Mouse (Mus musculus): Measurements from ENCODE around the gene Rsph6a. TPM values are rescaled to one million over a fixed set of nuclear protein-coding genes. Genes with fewer than 3 reads are reported as not detected.
"Not testable (repeated sequence)": the region's sequence is repeated elsewhere in the genome, so short reads cannot be mapped to it uniquely, and the experiment has no call there.

The Rsph6a gene
- polyA plus RNA-seq, 1 experiment: 0.07 TPM

- TF ChIP-seq CTCF (IDR thresholded peaks at IDR 0.05; ENCODE audit: borderline replicate concordance, extremely low read depth, insufficient read depth, insufficient read length) (peak; percentile 53; the same call in 1 of the 2 replicates), POLR2A (IDR thresholded peaks at IDR 0.05; ENCODE audit: borderline replicate concordance, extremely low read depth, insufficient read depth, insufficient read length, poor library complexity, severe bottlenecking) (no peak)
- no peak for DNase-seq (ENCODE audit: low read depth)
Measured at GRCm38 (mm10) chr7:19069500-19069899, 15.0 kb downstream of the Rsph6a start.

GRCm38 (mm10) chr7:19071024-19071423, 16.5 kb downstream of the Rsph6a start:
- not testable (repeated sequence) for DNase-seq (ENCODE audit: low read depth)

GRCm38 (mm10) chr7:19073504-19073903, 19.0 kb downstream of the Rsph6a start:
- DNase-seq (ENCODE audit: low read depth): no peak
- TF ChIP-seq CTCF (IDR thresholded peaks at IDR 0.05; ENCODE audit: borderline replicate concordance, extremely low read depth, insufficient read depth, insufficient read length) (peak; percentile 57), POLR2A (IDR thresholded peaks at IDR 0.05; ENCODE audit: borderline replicate concordance, extremely low read depth, insufficient read depth, insufficient read length, poor library complexity, severe bottlenecking) (no peak)

DNA sequence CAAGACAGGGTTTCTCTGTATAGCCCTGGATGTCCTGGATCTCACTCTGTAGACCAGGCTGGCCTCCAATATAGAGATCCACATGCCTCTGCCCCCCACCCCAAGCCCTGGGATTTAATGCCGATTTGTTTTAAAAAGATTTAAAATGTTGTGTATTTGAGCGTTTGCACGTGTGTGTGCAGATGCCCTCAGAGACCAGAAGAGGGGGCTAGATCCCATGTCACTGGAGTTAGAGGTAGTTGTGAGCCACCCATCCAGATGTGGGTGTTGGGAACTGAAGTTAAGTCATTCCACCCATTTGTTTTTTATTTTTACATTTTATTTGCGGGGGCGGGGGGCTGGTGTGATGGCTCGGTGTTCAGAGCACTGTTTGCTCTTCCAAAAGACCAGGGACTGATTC, 20.0 kb downstream of the Rsph6a start:
- no peak for TF ChIP-seq CTCF (IDR thresholded peaks at IDR 0.05; ENCODE audit: borderline replicate concordance, extremely low read depth, insufficient read depth, insufficient read length)
- no peak for TF ChIP-seq POLR2A (IDR thresholded peaks at IDR 0.05; ENCODE audit: borderline replicate concordance, extremely low read depth, insufficient read depth, insufficient read length, poor library complexity, severe bottlenecking)
- DNase-seq (ENCODE audit: low read depth): no peak

DNA sequence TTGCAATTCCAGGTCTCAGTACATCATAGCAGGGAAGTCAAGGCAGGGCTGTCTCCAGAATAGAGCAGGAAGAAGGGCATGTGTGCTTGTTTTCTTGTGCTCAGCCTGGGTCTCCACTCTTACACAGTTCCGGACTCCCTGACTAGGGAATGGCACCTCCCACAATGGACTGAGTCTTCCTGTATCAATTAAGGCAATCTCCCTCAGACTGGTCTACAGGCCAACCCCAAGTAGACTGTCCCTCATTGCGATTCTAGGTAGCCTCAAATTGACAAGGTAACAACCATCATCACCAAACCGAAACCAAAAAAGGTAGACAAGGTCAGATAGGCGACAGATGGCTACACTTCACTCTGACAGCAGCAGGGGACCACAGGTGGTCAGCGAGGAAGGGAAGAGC, 20.7 kb downstream of the Rsph6a start:
- TF ChIP-seq POLR2A (IDR thresholded peaks at IDR 0.05; ENCODE audit: borderline replicate concordance, extremely low read depth, insufficient read depth, insufficient read length, poor library complexity, severe bottlenecking) (no peak), CTCF (IDR thresholded peaks at IDR 0.05; ENCODE audit: borderline replicate concordance, extremely low read depth, insufficient read depth, insufficient read length) (no peak)
- DNase-seq (ENCODE audit: low read depth): no peak

DNA sequence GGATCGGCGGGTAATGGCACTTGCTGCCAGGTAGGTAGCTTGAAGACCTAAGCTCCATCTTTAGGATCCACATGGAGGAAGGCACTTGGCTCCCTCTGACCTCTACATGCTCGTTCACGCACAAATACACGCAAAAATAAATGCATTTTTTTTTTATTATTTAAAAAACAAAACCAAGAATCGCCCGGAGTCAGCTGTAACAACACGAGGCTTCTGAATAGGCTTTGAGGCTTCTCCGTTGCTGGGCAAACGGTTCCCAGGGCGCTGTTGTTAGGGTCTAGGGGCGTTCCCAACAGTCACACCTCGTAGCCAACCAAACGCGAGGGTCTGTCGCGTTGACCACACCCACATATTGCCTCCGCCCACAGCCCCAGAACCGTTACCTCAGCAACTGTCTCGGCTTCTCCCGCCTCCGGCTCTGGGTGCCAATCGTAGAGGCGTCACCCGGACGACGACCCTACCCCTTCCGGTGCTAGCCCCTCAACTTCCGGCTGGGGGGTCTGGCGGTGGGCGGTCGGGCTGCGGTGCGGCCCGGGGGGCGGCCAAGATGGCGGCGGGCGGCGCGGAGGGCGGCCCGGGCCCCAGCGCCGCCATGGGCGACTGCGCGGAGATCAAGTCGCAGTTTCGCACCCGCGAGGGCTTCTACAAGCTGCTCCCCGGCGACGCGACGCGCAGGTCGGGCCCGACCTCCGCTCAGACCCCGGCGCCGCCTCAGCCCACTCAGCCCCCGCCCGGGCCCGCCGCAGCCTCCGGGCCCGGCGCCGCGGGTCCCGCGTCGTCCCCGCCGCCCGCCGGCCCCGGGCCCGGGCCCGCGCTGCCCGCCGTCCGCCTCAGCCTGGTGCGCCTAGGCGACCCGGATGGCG, 21.5 kb downstream of the Rsph6a start, which contains the start of gene Dmwd:
TSS of gene Dmwd (plus strand) at position 505 of the 863 bp plus-strand sequence.
- TF ChIP-seq CTCF (IDR thresholded peaks at IDR 0.05; ENCODE audit: borderline replicate concordance, extremely low read depth, insufficient read depth, insufficient read length) (no peak), POLR2A (IDR thresholded peaks at IDR 0.05; ENCODE audit: borderline replicate concordance, extremely low read depth, insufficient read depth, insufficient read length, poor library complexity, severe bottlenecking) (peak; percentile 92)
- peak; percentile 99 for DNase-seq (ENCODE audit: low read depth)

DNA sequence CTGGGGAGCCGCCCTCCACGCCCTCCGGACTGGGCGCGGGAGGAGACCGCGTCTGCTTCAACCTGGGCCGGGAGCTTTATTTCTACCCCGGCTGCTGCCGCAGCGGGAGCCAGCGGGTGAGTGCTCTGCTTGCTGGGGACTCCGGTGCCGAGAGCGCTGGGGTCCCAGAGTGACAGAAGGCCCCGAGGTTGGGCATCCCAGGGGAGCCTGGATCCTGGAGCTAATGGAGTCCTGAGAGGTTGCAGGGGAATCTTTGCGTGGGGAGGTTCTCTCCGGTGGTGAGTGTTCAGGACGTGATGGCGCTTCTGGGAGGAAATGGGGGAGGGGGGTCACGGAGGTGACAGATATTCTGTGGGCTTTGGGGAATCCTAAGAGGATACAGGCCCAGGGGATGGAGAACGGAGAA, 22.1 kb downstream of the Rsph6a start:
- no peak for TF ChIP-seq POLR2A (IDR thresholded peaks at IDR 0.05; ENCODE audit: borderline replicate concordance, extremely low read depth, insufficient read depth, insufficient read length, poor library complexity, severe bottlenecking)
- no peak for TF ChIP-seq CTCF (IDR thresholded peaks at IDR 0.05; ENCODE audit: borderline replicate concordance, extremely low read depth, insufficient read depth, insufficient read length)
- no peak for DNase-seq (ENCODE audit: low read depth)

- TF ChIP-seq POLR2A (IDR thresholded peaks at IDR 0.05; ENCODE audit: borderline replicate concordance, extremely low read depth, insufficient read depth, insufficient read length, poor library complexity, severe bottlenecking) (no peak), CTCF (IDR thresholded peaks at IDR 0.05; ENCODE audit: borderline replicate concordance, extremely low read depth, insufficient read depth, insufficient read length) (no peak)
- DNase-seq (ENCODE audit: low read depth): no peak
Measured at GRCm38 (mm10) chr7:19077761-19078160, 23.3 kb downstream of the Rsph6a start.

DNA sequence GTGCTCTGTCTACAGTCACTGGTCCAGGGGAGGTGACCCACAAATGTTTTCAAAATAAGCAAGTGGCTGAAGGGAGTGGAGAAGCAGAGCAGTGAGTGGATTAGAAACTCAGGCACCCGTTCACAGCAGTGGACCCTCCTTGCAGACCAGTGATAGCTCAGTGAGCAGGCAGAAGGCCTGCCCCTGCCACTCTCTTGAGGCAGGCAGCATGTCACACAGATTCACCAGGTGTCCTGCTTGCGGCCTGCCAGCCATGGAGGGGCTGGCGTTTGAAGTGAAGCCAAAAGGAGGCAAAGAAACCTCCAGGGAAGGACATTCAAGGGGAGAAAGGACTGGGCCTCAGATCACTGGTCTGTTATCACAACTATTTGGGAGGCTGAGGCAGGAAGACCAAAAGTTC, 24.2 kb downstream of the Rsph6a start:
- no peak for DNase-seq (ENCODE audit: low read depth)
- no peak for TF ChIP-seq CTCF (IDR thresholded peaks at IDR 0.05; ENCODE audit: borderline replicate concordance, extremely low read depth, insufficient read depth, insufficient read length)
- TF ChIP-seq POLR2A (IDR thresholded peaks at IDR 0.05; ENCODE audit: borderline replicate concordance, extremely low read depth, insufficient read depth, insufficient read length, poor library complexity, severe bottlenecking): no peak

GRCm38 (mm10) chr7:19080451-19080950, 26.0 kb downstream of the Rsph6a start:
- DNase-seq (ENCODE audit: low read depth): no peak
- TF ChIP-seq CTCF (IDR thresholded peaks at IDR 0.05; ENCODE audit: borderline replicate concordance, extremely low read depth, insufficient read depth, insufficient read length) (no peak), POLR2A (IDR thresholded peaks at IDR 0.05; ENCODE audit: borderline replicate concordance, extremely low read depth, insufficient read depth, insufficient read length, poor library complexity, severe bottlenecking) (no peak)

DNA sequence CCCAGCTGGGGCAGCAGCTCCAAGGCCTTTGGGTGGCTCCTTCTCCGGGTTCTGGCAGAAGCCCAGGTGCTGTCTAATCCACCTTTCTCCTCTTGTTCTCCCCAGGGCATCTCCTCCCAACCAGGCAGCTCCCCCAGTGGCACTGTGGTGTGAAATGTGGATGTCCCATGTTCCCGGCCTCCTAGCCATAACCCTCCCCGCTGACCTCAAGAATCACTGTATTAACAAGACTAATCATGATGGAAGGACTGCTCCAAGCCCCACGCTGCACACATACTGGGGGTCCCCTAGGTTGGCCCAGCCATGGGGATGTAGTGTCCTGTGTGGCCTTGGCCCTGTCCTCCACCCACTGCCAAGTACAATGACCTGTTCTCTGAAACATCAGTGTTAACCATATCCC, 27.7 kb downstream of the Rsph6a start:
- TF ChIP-seq CTCF (IDR thresholded peaks at IDR 0.05; ENCODE audit: borderline replicate concordance, extremely low read depth, insufficient read depth, insufficient read length) (no peak), POLR2A (IDR thresholded peaks at IDR 0.05; ENCODE audit: borderline replicate concordance, extremely low read depth, insufficient read depth, insufficient read length, poor library complexity, severe bottlenecking) (no peak)
- no peak for DNase-seq (ENCODE audit: low read depth)

GRCm38 (mm10) chr7:19083096-19083495, 28.6 kb downstream of the Rsph6a start:
- no peak for DNase-seq (ENCODE audit: low read depth)
- TF ChIP-seq CTCF (IDR thresholded peaks at IDR 0.05; ENCODE audit: borderline replicate concordance, extremely low read depth, insufficient read depth, insufficient read length): no peak
- TF ChIP-seq POLR2A (IDR thresholded peaks at IDR 0.05; ENCODE audit: borderline replicate concordance, extremely low read depth, insufficient read depth, insufficient read length, poor library complexity, severe bottlenecking): no peak
